Mouse (Mus musculus): ENCODE data around the gene Usp15. TPM values are rescaled to one million over a fixed set of nuclear protein-coding genes. Genes with fewer than 3 reads are reported as not detected.

Gene Usp15
- total RNA-seq, 2 experiments from 2014 or later, result 75.2 to 92.7 TPM

DNA sequence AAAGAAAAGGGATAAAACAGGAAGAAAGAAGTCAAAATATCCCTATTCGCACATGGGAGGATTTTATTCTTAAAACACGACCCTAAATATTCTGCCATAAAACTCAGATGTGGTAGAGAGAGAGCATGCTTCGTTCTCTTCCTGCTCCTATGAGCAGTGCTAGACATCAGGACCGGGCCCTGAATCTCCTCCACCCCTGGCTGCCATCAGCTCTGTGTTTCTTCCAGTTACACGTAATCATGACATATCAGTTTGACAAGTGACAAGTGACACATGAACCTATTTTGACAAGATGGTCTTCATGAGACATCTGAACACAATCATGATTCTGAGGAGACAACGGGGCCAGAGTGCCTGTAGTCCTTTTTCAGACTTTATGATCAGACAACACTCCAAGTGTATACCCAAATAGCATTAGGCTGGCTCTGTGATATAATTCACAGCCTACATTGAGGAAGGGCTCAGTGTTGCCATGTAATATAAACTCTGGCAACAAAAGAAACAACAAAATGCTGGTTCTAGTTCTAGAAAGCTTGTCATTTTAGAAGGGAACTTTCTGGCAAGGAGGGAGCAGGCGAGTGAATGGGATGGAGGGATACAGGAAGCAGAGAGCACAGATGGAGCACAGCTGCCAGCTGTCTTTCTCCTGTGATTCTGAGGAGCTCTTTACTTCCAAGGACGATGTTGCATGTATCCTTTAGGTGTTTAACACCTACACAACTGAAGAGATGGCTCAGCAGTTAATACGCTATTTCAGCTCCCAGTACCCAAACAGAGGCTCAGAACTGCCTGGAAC is 141.4 kb downstream of the Usp15 start:
- no peak for DNase-seq (ENCODE audit: low spot score in 2 of 2)

Small RNA genes within 50 kb of the gene (microRNA-seq; reads per million reads assigned to microRNA genes)
- gene Gm27920 (ENCODE audit: borderline number of aligned reads in 2 of 2), result 3.3 to 5.5 reads per million in 2 experiments

Other genes starting within 250 kb of the Usp15 start
- 10 to 100 TPM; 75.4 to 88.8 TPM for gene Mon2, start 120.5 kb downstream of the Usp15 start, total RNA-seq (2021)
- gene Fam19a2, start 67.0 kb upstream of the Usp15 start, total RNA-seq (2021), result 1 to 10 TPM; 1.4 to 1.7 TPM